Mouse (Mus musculus) embryonic facial prominence, embryonic 12.5 days (tissue): Measurements from ENCODE around the gene Trim66. TPM values are rescaled to one million over a fixed set of nuclear protein-coding genes. Genes with fewer than 3 reads are reported as not detected.

Experiments used
- ATAC-seq: fragments of 200-750 bp; cut with Nextera tagmentation; 2 replicates; pipeline ENCODE4 v1.8.0; 2017; ENCODE audit not compliant: insufficient number of reproducible peaks, insufficient read depth, low FRiP score, low TSS enrichment
- H3K27ac ChIP-seq: fragments of 300-500 bp; sonication (generic); 2 replicates; pipeline ENCODE4 v1.5.1; 2016; ENCODE audit warnings: mild to moderate bottlenecking
- H3K27me3 ChIP-seq: fragments of 300-500 bp; sonication (generic); 2 replicates; pipeline ENCODE4 v1.6.1; 2016; ENCODE audit warnings: mild to moderate bottlenecking, moderate library complexity
- H3K36me3 ChIP-seq: fragments of 300-500 bp; sonication (generic); 2 replicates; pipeline ENCODE4 v1.6.1; 2016; ENCODE audit warnings: mild to moderate bottlenecking
- H3K4me1 ChIP-seq: fragments of 300-500 bp; sonication (generic); 2 replicates; pipeline ENCODE4 v1.6.1; 2016
- H3K4me2 ChIP-seq: fragments of 300-500 bp; sonication (generic); replicated peaks from 2 replicates; pipeline ENCODE4 v1.6.1; 2016; ENCODE audit warnings: mild to moderate bottlenecking, moderate library complexity
- H3K4me3 ChIP-seq: fragments of 300-500 bp; sonication (generic); 2 replicates; pipeline ENCODE4 v1.5.1; 2016; ENCODE audit warnings: mild to moderate bottlenecking
- H3K9ac ChIP-seq: fragments of 300-500 bp; sonication (generic); 2 replicates; pipeline ENCODE4 v1.6.1; 2016; ENCODE audit warnings: mild to moderate bottlenecking, moderate library complexity
- H3K9me3 ChIP-seq: fragments of 300-500 bp; sonication (generic); 2 replicates; pipeline ENCODE4 v1.6.1; 2016; ENCODE audit warnings: mild to moderate bottlenecking, moderate library complexity
- WGBS: fragments of 180-500 bp; shearing (Covaris S2); methylation state at CpG from one replicate; pipeline ENCODE4 v1.1.7; 2016; 5-methylcytosine and 5-hydroxymethylcytosine counted together
- polyA plus RNA-seq: library from polyadenylated mRNA; unstranded; fragments of >200 nt; fragmentation: Nextera tagmentation; extraction: Ambion mirVana; gene quantifications from 2 replicates; pipeline ENCODE4 v1.2.1, GENCODE M21; 2016

Trim66 gene
- polyA plus RNA-seq, 1 experiment from 2014 or later = 0.75 TPM

- Histone ChIP-seq H3K9ac (peak within 1 kb of the TSS; percentile 92), H3K27me3 (no peaks in the 10 kb centered on the region), H3K4me1 (peaks cover 20% of the 10 kb centered on the region), H3K36me3 (peaks cover 35% of the 10 kb centered on the region), H3K4me2 (peak within 1 kb of the TSS; percentile 88), H3K4me3 (peak within 1 kb of the TSS; percentile 66), H3K9me3 (no peaks in the 10 kb centered on the region), H3K27ac (peak within 1 kb of the TSS; percentile 96)
- WGBS = under 1% methylated on average over 71 of the region's 72 CpGs
- ATAC-seq = peak; percentile 88
These were observed 11.1 kb upstream of the Trim66 start, which contains the start of gene Rpl27a for GRCm38 (mm10) chr7:109518838-109519696. Rpl27a (plus strand) TSS chr7:109519147.

DNA sequence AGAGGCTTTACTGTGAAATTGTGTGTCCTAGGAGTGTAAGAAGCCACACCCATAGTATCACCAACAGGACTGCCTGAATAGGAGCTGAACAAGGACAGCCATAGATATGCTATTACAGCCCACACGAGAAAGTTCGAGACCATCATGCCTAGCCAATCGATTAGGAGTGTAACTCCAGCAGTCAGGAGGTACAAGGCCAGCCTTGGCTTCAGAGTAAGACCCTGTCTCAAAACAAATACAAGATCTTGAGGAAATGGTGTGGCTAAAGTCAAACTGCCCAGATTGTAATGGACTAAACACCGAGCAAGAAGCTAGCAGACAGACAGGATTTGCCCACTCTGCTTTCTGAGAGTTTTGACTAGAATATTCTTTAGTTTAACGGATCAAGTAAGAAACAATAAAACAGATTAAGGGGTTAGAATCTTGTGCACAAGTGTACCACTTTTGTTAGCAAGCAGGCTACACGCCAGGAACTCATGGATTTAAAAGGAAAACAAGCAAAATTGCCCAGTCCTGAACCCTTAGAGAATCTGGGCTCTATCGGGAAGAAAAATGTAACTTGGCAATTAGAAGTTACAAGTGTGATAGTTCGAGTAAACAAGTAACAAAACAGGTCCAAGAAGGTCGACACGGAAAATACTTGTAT lies 10.2 kb upstream of the Trim66 start:
- Histone ChIP-seq H3K4me1 (peaks cover 20% of the 10 kb centered on the region), H3K27ac (peak overlapping the region; percentile 96), H3K36me3 (peaks cover 26% of the 10 kb centered on the region), H3K4me2 (peak overlapping the region; percentile 46), H3K9me3 (no peaks in the 10 kb centered on the region), H3K9ac (peak overlapping the region; percentile 61), H3K27me3 (no peaks in the 10 kb centered on the region), H3K4me3 (peak overlapping the region; percentile 66)
- ATAC-seq = no peak
- WGBS = 18% methylated on average over 10 of the region's 10 CpGs

DNA sequence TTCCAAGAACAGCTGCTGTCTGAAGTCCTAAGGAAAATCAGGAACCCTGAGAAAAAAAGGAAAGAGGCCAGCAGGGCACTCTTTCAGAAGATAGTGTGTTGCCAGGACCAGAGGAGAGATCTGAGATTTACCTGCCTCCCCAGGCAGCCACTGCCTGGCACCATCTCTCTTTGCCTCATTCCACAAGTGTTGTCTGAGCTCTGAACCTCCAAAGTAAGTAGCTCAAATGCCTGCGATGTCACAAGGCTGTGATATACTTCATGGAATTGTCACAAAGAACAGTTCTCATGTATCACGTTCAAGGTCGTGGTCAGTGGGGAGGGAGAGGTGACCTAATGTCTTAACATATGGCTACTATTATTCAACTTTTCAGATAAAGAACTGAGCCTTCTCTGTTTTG lies 8.6 kb upstream of the Trim66 start:
- no peak for ATAC-seq
- H3K9ac ChIP-seq = no peak overlapping the region

GRCm38 (mm10) chr7:109511838-109512237 lies 3.9 kb upstream of the Trim66 start:
- Histone ChIP-seq H3K27ac (no peak overlapping the region), H3K27me3 (no peaks in the 10 kb centered on the region), H3K36me3 (no peaks in the 10 kb centered on the region), H3K4me2 (no peak overlapping the region), H3K9me3 (no peaks in the 10 kb centered on the region), H3K9ac (no peak overlapping the region), H3K4me3 (no peak overlapping the region), H3K4me1 (peaks cover 5% of the 10 kb centered on the region; the same call in 1 of the 2 replicates)
- ATAC-seq = no peak
- 86% methylated on average over 3 of the region's 3 CpGs for WGBS

More for the DNA sequence above, 8.6 kb upstream of the Trim66 start:
- Histone ChIP-seq H3K4me3 (no peak overlapping the region), H3K36me3 (peaks cover 10% of the 10 kb centered on the region), H3K4me2 (no peak overlapping the region), H3K27me3 (no peaks in the 10 kb centered on the region), H3K9me3 (no peaks in the 10 kb centered on the region), H3K4me1 (peaks cover 20% of the 10 kb centered on the region), H3K27ac (no peak overlapping the region)
- WGBS = 80% methylated on average over 3 of the region's 3 CpGs

GRCm38 (mm10) chr7:109510799-109511198 lies 2.9 kb upstream of the Trim66 start:
- Histone ChIP-seq H3K4me3 (no peak overlapping the region), H3K4me2 (no peak overlapping the region), H3K9ac (no peak overlapping the region), H3K9me3 (no peaks in the 10 kb centered on the region), H3K36me3 (no peaks in the 10 kb centered on the region), H3K27me3 (no peaks in the 10 kb centered on the region), H3K27ac (no peak overlapping the region), H3K4me1 (peaks cover 5% of the 10 kb centered on the region; the same call in 1 of the 2 replicates)
- ATAC-seq = no peak
- 63% methylated on average over 2 of the region's 2 CpGs for WGBS

DNA sequence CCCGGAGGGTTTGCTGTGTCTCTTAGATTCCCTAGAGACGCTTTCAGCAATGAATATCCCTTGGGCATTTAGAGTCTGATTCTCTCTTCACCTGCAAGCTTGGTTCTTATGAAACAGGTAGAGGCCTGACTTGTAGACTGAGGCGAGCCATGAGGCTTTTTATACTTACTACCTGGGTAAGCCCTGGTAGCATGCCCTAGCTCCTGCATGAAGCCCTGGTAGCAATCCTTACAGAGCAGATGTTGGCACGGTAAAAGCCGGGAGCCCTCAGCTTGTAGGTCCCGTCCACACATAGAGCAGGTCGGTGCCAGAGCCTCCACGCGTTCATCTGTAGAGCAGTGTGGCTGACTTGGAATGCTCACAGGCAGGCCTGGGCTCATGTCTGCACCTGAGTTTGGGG lies 362 bp downstream of the Trim66 start:
- H3K4me2 ChIP-seq = no peak overlapping the region
- no peaks in the 10 kb centered on the region for H3K36me3 ChIP-seq
- H3K27me3 ChIP-seq = no peaks in the 10 kb centered on the region
- H3K4me1 ChIP-seq = peaks cover 5% of the 10 kb centered on the region; the same call in 1 of the 2 replicates
- H3K27ac ChIP-seq = no peak overlapping the region
- no peak for ATAC-seq
- no peak overlapping the region for H3K9ac ChIP-seq
- H3K9me3 ChIP-seq = no peaks in the 10 kb centered on the region
- 44% methylated on average over 9 of the region's 9 CpGs for WGBS
- no peak overlapping the region for H3K4me3 ChIP-seq

DNA sequence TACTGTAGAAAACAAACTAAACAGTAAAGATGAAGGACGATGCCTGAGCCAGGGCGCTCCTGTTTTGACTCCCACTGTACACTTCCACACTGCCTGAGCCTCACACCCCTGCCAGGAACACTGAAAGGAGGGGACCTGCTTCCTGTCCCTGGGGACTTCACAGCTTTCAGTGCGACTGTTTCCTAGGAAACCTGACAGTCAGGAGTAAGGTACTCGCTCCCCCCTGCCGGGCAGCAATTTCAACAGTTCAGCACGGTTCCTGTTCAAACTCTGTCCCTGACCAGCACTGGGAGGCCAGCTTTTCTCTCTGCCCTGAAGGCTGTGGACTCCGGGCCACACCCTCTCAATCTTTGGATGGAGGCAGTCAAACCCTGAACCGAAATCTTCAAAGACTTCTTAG lies 815 bp downstream of the Trim66 start:
- H3K9me3 ChIP-seq = no peaks in the 10 kb centered on the region
- H3K4me2 ChIP-seq = no peak overlapping the region
- peaks cover 5% of the 10 kb centered on the region; the same call in 1 of the 2 replicates for H3K4me1 ChIP-seq
- H3K9ac ChIP-seq = no peak overlapping the region
- no peaks in the 10 kb centered on the region for H3K36me3 ChIP-seq
- no peak overlapping the region for H3K4me3 ChIP-seq
- no peak for ATAC-seq
- no peak overlapping the region for H3K27ac ChIP-seq
- no peaks in the 10 kb centered on the region for H3K27me3 ChIP-seq
- 3% methylated on average over 8 of the region's 8 CpGs for WGBS

DNA sequence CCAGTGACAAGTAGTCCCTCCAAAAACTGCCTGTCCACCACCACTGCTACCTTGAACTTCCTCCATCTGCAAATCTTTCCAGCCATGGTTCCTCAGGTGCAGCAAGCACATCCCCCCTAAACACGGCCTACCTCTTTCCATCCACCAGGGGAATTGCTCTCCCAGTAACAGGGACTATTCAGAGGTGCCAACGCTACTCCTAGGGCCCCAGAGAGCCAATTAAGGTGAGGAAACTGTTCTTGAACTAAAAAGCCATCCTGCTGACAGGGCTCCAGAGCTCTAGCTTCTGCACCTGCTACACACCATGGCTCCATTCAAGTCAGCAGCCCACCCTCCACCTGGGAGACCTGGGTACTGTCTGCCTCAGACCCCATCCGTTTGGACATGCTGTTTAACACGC lies 10.4 kb downstream of the Trim66 start:
- H3K27me3 ChIP-seq = peaks cover 16% of the 10 kb centered on the region
- no peak overlapping the region for H3K4me3 ChIP-seq
- no peak for ATAC-seq
- no peak overlapping the region for H3K4me2 ChIP-seq
- H3K36me3 ChIP-seq = no peaks in the 10 kb centered on the region
- no peak overlapping the region for H3K9ac ChIP-seq
- 61% methylated on average over 4 of the region's 4 CpGs for WGBS
- H3K4me1 ChIP-seq = 0 out of 2 replicates have a peak, but pooled peaks cover 8% of the 10 kb centered on the region
- no peak overlapping the region for H3K27ac ChIP-seq
- no peaks in the 10 kb centered on the region for H3K9me3 ChIP-seq

GRCm38 (mm10) chr7:109493319-109494316 lies 14.3 kb downstream of the Trim66 start:
- Histone ChIP-seq H3K9me3 (no peaks in the 10 kb centered on the region), H3K4me1 (0 out of 2 replicates have a peak, but pooled peaks cover 8% of the 10 kb centered on the region), H3K4me3 (peak overlapping the region; percentile 17; the same call in 1 of the 2 replicates), H3K27ac (no peak overlapping the region), H3K9ac (no peak overlapping the region), H3K27me3 (peaks cover 23% of the 10 kb centered on the region), H3K36me3 (no peaks in the 10 kb centered on the region), H3K4me2 (peak overlapping the region; percentile 45)
- no peak for ATAC-seq
- 10% methylated on average over 21 of the region's 21 CpGs for WGBS

DNA sequence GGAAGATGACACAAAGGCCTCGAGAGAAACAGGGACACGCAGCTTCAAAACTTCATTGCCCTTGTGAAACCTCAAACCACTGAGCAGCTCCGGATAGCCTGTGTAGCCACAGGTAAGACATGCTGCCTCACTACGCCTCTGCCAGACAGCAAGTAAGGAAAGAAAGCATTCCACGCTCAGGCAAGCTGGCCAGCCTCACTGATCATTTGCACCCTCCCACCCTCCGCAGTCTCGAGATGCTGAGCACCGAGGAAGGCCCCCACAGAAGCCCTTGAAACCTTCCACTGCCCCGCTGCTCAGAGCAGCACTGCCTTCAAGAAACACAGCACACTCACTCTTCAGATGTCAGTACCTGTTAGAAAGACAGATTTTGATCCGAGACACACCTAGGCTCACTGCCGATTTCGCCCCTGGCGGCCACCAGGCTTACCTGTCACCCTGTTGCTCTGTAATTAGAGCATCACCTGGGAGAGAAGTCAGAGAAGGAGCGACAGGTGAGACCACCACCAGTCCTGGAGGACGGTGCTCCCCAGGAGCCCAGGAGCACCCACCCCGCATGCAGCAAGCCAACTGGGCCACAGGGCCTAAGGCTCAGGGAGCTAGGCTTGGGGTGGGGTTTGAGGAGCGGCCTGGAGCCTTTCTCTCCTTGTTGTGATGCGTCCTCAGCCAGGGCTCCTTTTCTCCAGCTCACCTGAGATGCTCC lies 15.2 kb downstream of the Trim66 start:
- 0 out of 2 replicates have a peak, but pooled peaks cover 8% of the 10 kb centered on the region for H3K4me1 ChIP-seq
- H3K4me3 ChIP-seq = no peak overlapping the region
- H3K36me3 ChIP-seq = no peaks in the 10 kb centered on the region
- H3K4me2 ChIP-seq = no peak overlapping the region
- WGBS = 48% methylated on average over 18 of the region's 18 CpGs
- no peak for ATAC-seq
- no peak overlapping the region for H3K9ac ChIP-seq
- no peak overlapping the region for H3K27ac ChIP-seq
- H3K9me3 ChIP-seq = no peaks in the 10 kb centered on the region
- peaks cover 23% of the 10 kb centered on the region for H3K27me3 ChIP-seq
